Mouse (Mus musculus) CD4-positive, CD25-positive, alpha-beta regulatory T cell, adult 4 months (primary cell): ENCODE data around the gene Gm5741. TPM values are rescaled to one million over a fixed set of nuclear protein-coding genes. Genes with fewer than 3 reads are reported as not detected.
"Not testable (repeated sequence)": the region's sequence is repeated elsewhere in the genome, so short reads cannot be mapped to it uniquely, and the experiment has no call there.

Experiments
- ATAC-seq: one replicate; pipeline ENCODE4 v1.8.0; 2017
- polyA plus RNA-seq, 2 experiments: library from polyadenylated mRNA; unstranded; fragments of 100-300 nt; shearing (Covaris generic); gene quantifications; one replicate each; pipeline ENCODE4 v1.2.1; 2017

The Gm5741 gene
- 1 to 10 TPM; 1.1 to 3.6 TPM for polyA plus RNA-seq

- no peak for ATAC-seq
Measured at GRCm38 (mm10) chr8:85067982-85068381, at the start of gene Gm5741. TSS of gene Gm5741 (minus strand) at chr8:85067982.

- no peak for ATAC-seq
Measured at GRCm38 (mm10) chr8:85116984-85117383, 49.2 kb upstream of the Gm5741 start.

- ATAC-seq: no peak
Measured at GRCm38 (mm10) chr8:85115501-85115900, 47.7 kb upstream of the Gm5741 start.

- ATAC-seq: no peak
Measured at GRCm38 (mm10) chr8:85113241-85113640, 45.5 kb upstream of the Gm5741 start.

GRCm38 (mm10) chr8:85100076-85100665 lies 32.4 kb upstream of the Gm5741 start:
- no peak for ATAC-seq

- ATAC-seq: no peak
Measured at GRCm38 (mm10) chr8:85096850-85097249, 29.1 kb upstream of the Gm5741 start.

- ATAC-seq: no peak
Measured at GRCm38 (mm10) chr8:85096196-85096595, 28.4 kb upstream of the Gm5741 start.

- no peak for ATAC-seq
Measured at GRCm38 (mm10) chr8:85095566-85095965, 27.8 kb upstream of the Gm5741 start.

GRCm38 (mm10) chr8:85095051-85095450 lies 27.3 kb upstream of the Gm5741 start:
- ATAC-seq: no peak

GRCm38 (mm10) chr8:85091526-85092090 lies 23.8 kb upstream of the Gm5741 start:
- ATAC-seq: no peak

- no peak for ATAC-seq
Measured at GRCm38 (mm10) chr8:85090856-85091255, 23.1 kb upstream of the Gm5741 start.

- no peak for ATAC-seq
Measured at GRCm38 (mm10) chr8:85088771-85089170, 21.0 kb upstream of the Gm5741 start.

GRCm38 (mm10) chr8:85086238-85086637 lies 18.5 kb upstream of the Gm5741 start:
- no peak for ATAC-seq

- ATAC-seq: no peak
Measured at GRCm38 (mm10) chr8:85084633-85085032, 16.9 kb upstream of the Gm5741 start.

GRCm38 (mm10) chr8:85083108-85083813 lies 15.5 kb upstream of the Gm5741 start, which contains the start of gene Man2b1:
TSS of gene Man2b1 (plus strand) at chr8:85083270.
- peak; percentile 92 for ATAC-seq

GRCm38 (mm10) chr8:85082169-85082568 lies 14.4 kb upstream of the Gm5741 start:
- not testable (repeated sequence) for ATAC-seq

- peak; percentile 14 for ATAC-seq
Measured at GRCm38 (mm10) chr8:85081216-85081555, 13.4 kb upstream of the Gm5741 start, which contains the start of gene Wdr83. TSS of gene Wdr83 (minus strand) at chr8:85081306.

GRCm38 (mm10) chr8:85080532-85081215 lies 12.9 kb upstream of the Gm5741 start, which contains the start of gene Wdr83os:
TSS of gene Wdr83os (plus strand) at chr8:85080740.
- ATAC-seq: peak; percentile 18

GRCm38 (mm10) chr8:85080214-85080531 lies 12.4 kb upstream of the Gm5741 start:
- no peak for ATAC-seq

- ATAC-seq: peak; percentile 68
Measured at GRCm38 (mm10) chr8:85076993-85077392, 9.2 kb upstream of the Gm5741 start.

GRCm38 (mm10) chr8:85076001-85076400 lies 8.2 kb upstream of the Gm5741 start:
- ATAC-seq: no peak

- ATAC-seq: no peak
Measured at GRCm38 (mm10) chr8:85074617-85075016, 6.8 kb upstream of the Gm5741 start.

GRCm38 (mm10) chr8:85074167-85074566 lies 6.4 kb upstream of the Gm5741 start:
- ATAC-seq: no peak
